ENCODE assay signal across 8 mouse cellular contexts in genomic region chr3:89279153-89279890, GRCm38 (mm10). TPM values are rescaled to one million over a fixed set of nuclear protein-coding genes. Genes with fewer than 3 reads are reported as not detected.
A peak's percentile ranks its signal among the peaks of the same experiment; 100 is the strongest.
DNase-seq lines count a peak whose midpoint lies in the region; ATAC-seq lines count a peak whose summit lies in the region.

No protein-coding gene starts in this region.

- intact Hi-C loops in heart, postnatal 36 days (cut with DNase I), result no loop called here

- peak overlapping the region; percentile 98 for H3K4me2 ChIP-seq in forebrain, embryonic 16.5 days (ENCODE audit: low read length)

- peaks cover 36% of the 10 kb centered on the region for H3K4me1 ChIP-seq in forebrain, embryonic 16.5 days (replicated peaks; ENCODE audit: control insufficient read depth, insufficient read depth, low read length)

- peak overlapping the region; percentile 46 for H3K27ac ChIP-seq in forebrain, embryonic 16.5 days (ENCODE audit: low read length)

- H3K27me3 ChIP-seq in forebrain, embryonic 16.5 days (replicated peaks; ENCODE audit: control insufficient read depth, insufficient read depth, low read length), result peaks cover 2% of the 10 kb centered on the region; the same call in 1 of the 2 replicates

- peak overlapping the region; percentile 62 for H3K9ac ChIP-seq in forebrain, embryonic 16.5 days (replicated peaks; ENCODE audit: low read depth, low read length)

- ATAC-seq in forebrain, embryonic 16.5 days, result peak; percentile 71

- H3K4me3 ChIP-seq in forebrain, embryonic 16.5 days (replicated peaks; ENCODE audit: low read length), result peak overlapping the region; percentile 56

- no peaks in the 10 kb centered on the region for H3K36me3 ChIP-seq in forebrain, embryonic 16.5 days (ENCODE audit: control insufficient read depth, insufficient read depth)

- WGBS in forebrain, embryonic 16.5 days, result 3% methylated on average over 35 of the region's 35 CpGs

- no peaks in the 10 kb centered on the region for H3K9me3 ChIP-seq in forebrain, embryonic 16.5 days (ENCODE audit: control insufficient read depth, low read length)

- peak; percentile 86 for DNase-seq in MN1 (ENCODE audit: low spot score)
- peak; percentile 84 for DNase-seq in cerebellum, adult 11 months
- peak; percentile 87 to 88 for DNase-seq in heart, postnatal 36 days
- DNase-seq in layer of hippocampus, adult 9-11 months, result peak; percentile 89
- peak; percentile 94 for DNase-seq in lung, postnatal 10 days
- DNase-seq in ovary, adult 18-20 months (ENCODE audit: low spot score), result peak; percentile 74
- peak; percentile 81 to 84 for DNase-seq in urinary bladder, postnatal 4 days (ENCODE audit: low spot score in 2 of 2)

RNA-seq across cellular contexts. Expression of gene Efna1, which starts 1.6 kb away (rescaled TPM):
- polyA plus RNA-seq in forebrain, embryonic 16.5 days (2015; fragmentation: Nextera tagmentation; extraction: Ambion mirVana), result 8.3 and 9.5 TPM in 2 replicates
- total RNA-seq in heart, postnatal 36 days (2021), result 10 to 100 TPM; 28.3 to 42.6 TPM

RNA-seq across cellular contexts. Expression of gene Slc50a1, which starts 9.0 kb away (rescaled TPM):
- 38.6 and 41.2 TPM in 2 replicates for polyA plus RNA-seq in forebrain, embryonic 16.5 days (2015; fragmentation: Nextera tagmentation; extraction: Ambion mirVana)
- total RNA-seq in heart, postnatal 36 days (2021), result 10 to 100 TPM; 20.5 to 23.0 TPM

RNA-seq across cellular contexts. Expression of gene Dpm3, which starts 20.2 kb away (rescaled TPM):
- polyA plus RNA-seq in forebrain, embryonic 16.5 days (2015; fragmentation: Nextera tagmentation; extraction: Ambion mirVana), result 67.0 and 73.5 TPM in 2 replicates
- 10 to 100 TPM; 50.0 to 52.3 TPM for total RNA-seq in heart, postnatal 36 days (2021)

RNA-seq across cellular contexts. Expression of gene Trim46, which starts 33.2 kb away (rescaled TPM):
- polyA plus RNA-seq in forebrain, embryonic 16.5 days (2015; fragmentation: Nextera tagmentation; extraction: Ambion mirVana), result 62.5 and 76.1 TPM in 2 replicates
- under 1 TPM; 0.42 to 0.62 TPM for total RNA-seq in heart, postnatal 36 days (2021)

RNA-seq across cellular contexts. Expression of gene Krtcap2, which starts 33.6 kb away (rescaled TPM):
- 187 and 195 TPM in 2 replicates for polyA plus RNA-seq in forebrain, embryonic 16.5 days (2015; fragmentation: Nextera tagmentation; extraction: Ambion mirVana)
- total RNA-seq in heart, postnatal 36 days (2021), result 10 to 100 TPM; 82.3 to 87.0 TPM

Comparison
In these comparisons a context has a peak if more than half of its experiments do, and no peak if none do; other contexts are left out.
1. Peak in every context shown above with its lines: DNase-seq, ATAC-seq, H3K4me3 ChIP-seq and H3K27ac ChIP-seq.